Mouse (Mus musculus) stomach, embryonic 16.5 days (tissue): ENCODE data around the gene Fibin. TPM values are rescaled to one million over a fixed set of nuclear protein-coding genes. Genes with fewer than 3 reads are reported as not detected.

Experiments
- ATAC-seq: fragments of 200-750 bp; cut with Nextera tagmentation; 2 replicates; pipeline ENCODE4 v1.8.0; 2017; ENCODE audit warnings: moderate number of reproducible peaks, moderate TSS enrichment; ENCODE audit not compliant: insufficient read depth, low FRiP score
- H3K27ac ChIP-seq: fragments of 300-500 bp; sonication (generic); 2 replicates; pipeline ENCODE4 v1.5.1; 2014; ENCODE audit warnings: low read length
- H3K27me3 ChIP-seq: fragments of 300-500 bp; sonication (generic); 2 replicates; pipeline ENCODE4 v1.6.1; 2014; ENCODE audit warnings: low read length, control low read depth, mixed read lengths; ENCODE audit not compliant: control insufficient read depth, insufficient read depth
- H3K36me3 ChIP-seq: fragments of 300-500 bp; sonication (generic); 2 replicates; pipeline ENCODE4 v1.6.1; 2014; ENCODE audit warnings: low read length; ENCODE audit not compliant: control insufficient read depth, insufficient read depth
- H3K4me1 ChIP-seq: fragments of 300-500 bp; sonication (generic); 2 replicates; pipeline ENCODE4 v1.6.1; 2014; ENCODE audit warnings: low read length, control low read depth, mixed read lengths; ENCODE audit not compliant: control insufficient read depth, insufficient read depth
- H3K4me2 ChIP-seq: fragments of 300-500 bp; sonication (generic); 2 replicates; pipeline ENCODE4 v1.6.1; 2014; ENCODE audit warnings: low read depth, low read length, mixed read lengths
- H3K4me3 ChIP-seq: fragments of 300-500 bp; sonication (generic); replicated peaks from 2 replicates; pipeline ENCODE4 v1.5.1; 2014; ENCODE audit warnings: mild to moderate bottlenecking, low read length
- H3K9ac ChIP-seq: fragments of 300-500 bp; sonication (generic); 2 replicates; pipeline ENCODE4 v1.6.1; 2014; ENCODE audit warnings: low read length
- H3K9me3 ChIP-seq: fragments of 300-500 bp; sonication (generic); replicated peaks from 2 replicates; pipeline ENCODE4 v1.6.1; 2016; ENCODE audit warnings: low read length, control low read depth; ENCODE audit not compliant: control insufficient read depth
- WGBS: fragments of 180-500 bp; shearing (Covaris S2); extraction: QIAGEN DNeasy Blood & Tissue Kit; methylation state at CpG from one replicate; pipeline ENCODE4 v1.1.7; 2014; 5-methylcytosine and 5-hydroxymethylcytosine counted together
- polyA plus RNA-seq: library from polyadenylated mRNA; unstranded; fragments of >200 nt; fragmentation: Nextera tagmentation; extraction: Ambion mirVana; gene quantifications from 2 replicates; pipeline ENCODE4 v1.2.1, GENCODE M21; 2015

Gene Fibin
- polyA plus RNA-seq, 1 experiment from 2014 or later: 58.1 TPM

DNA sequence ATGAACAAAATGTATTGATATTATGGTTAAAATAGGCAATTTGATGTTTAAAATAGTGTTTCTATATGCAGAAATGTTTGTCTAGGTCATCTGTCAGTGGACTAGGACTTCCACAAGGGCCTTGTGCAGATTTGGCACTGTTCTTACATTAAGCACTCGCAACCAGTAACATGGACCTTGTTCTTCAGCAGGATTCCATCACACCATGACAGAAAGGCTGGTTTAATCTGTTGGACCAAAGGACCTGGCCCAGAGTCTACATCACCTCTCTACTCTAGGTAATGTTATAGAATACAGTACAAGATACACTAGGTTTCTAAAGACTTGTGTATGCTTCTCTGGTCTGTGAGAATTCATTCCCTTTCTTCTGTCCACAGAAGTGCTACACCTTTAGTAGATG lies 44.3 kb downstream of the Fibin start:
- Histone ChIP-seq H3K36me3 (no peaks in the 10 kb centered on the region), H3K4me2 (no peak overlapping the region), H3K4me3 (no peak overlapping the region), H3K27ac (no peak overlapping the region), H3K4me1 (no peaks in the 10 kb centered on the region), H3K9me3 (no peaks in the 10 kb centered on the region), H3K9ac (no peak overlapping the region), H3K27me3 (no peaks in the 10 kb centered on the region)
- ATAC-seq: no peak
- WGBS: 91% methylated on average over 1 of the region's 1 CpGs

DNA sequence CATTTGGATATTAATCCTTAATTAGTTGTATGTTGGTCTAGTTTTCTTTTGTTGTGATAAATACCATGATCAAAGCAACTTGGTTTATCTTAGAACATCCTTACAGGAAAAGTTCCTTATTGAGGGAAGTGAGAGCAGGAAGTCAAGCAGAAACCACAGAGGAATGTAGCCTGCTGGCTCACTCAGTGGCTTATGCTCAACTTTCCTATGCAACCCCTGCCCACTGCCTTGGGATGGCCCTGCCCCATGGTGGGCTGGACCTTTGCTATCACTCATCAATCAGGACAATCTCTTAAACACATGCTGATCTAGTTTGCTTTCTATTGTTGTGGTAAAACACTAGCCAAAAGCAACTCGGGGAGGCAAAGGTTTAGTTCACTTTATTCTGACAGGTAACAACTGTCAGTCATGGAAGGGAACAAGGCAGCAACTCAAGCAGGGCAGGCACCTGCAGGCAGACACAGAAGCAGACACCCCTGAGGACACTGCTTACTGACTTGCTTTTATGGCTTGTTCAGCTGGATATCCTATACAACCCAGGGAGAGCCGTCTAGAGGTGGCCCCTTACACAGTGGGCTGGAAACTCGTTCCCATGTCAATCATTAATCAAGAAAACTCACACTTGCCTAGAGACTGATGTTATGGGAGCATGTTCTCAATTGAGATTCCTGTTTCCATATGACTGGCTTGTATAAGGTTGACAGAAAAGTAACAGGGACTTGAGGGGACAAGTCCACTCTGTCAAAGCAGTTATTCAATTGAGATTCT lies 46.7 kb downstream of the Fibin start:
- no peaks in the 10 kb centered on the region for H3K36me3 ChIP-seq
- WGBS: 22% methylated on average over 3 of the region's 3 CpGs
- no peak overlapping the region for H3K9ac ChIP-seq
- H3K27me3 ChIP-seq: no peaks in the 10 kb centered on the region
- no peak; the same call in 1 of the 2 replicates for ATAC-seq
- no peaks in the 10 kb centered on the region for H3K4me1 ChIP-seq
- H3K9me3 ChIP-seq: no peaks in the 10 kb centered on the region
- no peak overlapping the region for H3K27ac ChIP-seq
- no peak overlapping the region for H3K4me3 ChIP-seq
- H3K4me2 ChIP-seq: no peak overlapping the region

DNA sequence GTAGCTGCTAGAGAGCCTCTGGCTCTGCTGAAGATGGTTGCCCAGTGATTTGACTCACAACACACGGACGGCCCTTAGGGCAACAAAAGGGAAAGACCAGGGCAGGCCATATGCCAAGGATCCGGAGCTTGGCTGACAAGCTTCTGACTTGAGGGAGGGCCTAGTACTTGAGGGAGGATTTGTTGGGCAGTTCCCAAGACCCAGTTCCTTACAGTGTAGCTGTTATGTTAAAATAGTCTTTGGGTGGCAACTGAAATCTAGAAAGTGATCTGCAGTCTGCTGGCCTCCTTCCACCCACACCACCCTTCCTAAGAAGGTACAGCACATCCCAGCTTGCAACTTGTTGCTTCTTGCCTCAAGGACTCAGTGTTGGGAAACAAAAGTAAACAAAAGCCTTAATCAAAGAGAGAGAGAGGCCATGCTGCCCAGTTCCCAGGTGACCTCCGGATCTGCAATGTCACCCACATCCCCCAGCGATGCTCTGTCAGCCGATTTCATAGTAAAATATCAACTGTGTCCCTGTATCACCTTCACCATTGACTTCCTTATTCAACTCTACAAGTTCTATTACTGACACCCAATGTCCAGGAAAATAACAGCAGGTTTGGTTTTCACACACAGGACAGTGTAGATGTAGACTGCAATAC lies 48.4 kb downstream of the Fibin start, which contains the start of gene Bbox1:
Gene Bbox1 (minus strand): TSS at position 52 of the 647 bp plus-strand sequence.
- H3K4me2 ChIP-seq: no peak within 1 kb of the TSS
- H3K9me3 ChIP-seq: no peaks in the 10 kb centered on the region
- no peak within 1 kb of the TSS for H3K27ac ChIP-seq
- no peak within 1 kb of the TSS for H3K9ac ChIP-seq
- no peak within 1 kb of the TSS for H3K4me3 ChIP-seq
- no peaks in the 10 kb centered on the region for H3K36me3 ChIP-seq
- no peaks in the 10 kb centered on the region for H3K4me1 ChIP-seq
- no peaks in the 10 kb centered on the region for H3K27me3 ChIP-seq
- WGBS: 68% methylated on average over 6 of the region's 6 CpGs
- ATAC-seq: no peak

DNA sequence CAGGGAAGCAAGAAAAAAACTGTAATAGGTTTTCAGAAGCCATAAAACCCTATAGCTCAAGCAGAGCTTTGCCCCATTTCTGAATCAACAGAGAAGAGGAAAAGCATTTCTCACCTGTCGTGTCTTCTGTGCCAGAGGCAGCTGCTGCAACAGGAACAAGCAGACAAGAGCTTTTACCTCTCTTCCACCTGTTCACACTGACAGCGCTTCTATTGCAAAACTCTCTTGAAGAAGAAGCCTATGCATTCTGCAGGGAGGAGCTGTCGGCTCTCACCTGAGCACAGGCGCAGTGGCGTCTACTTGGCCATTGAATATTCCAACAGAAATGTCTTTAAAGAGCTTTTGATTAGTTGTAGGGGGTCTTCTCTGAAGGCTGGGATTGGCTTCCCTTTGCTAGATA lies 48.9 kb downstream of the Fibin start:
- H3K27ac ChIP-seq: no peak overlapping the region
- WGBS: 84% methylated on average over 5 of the region's 5 CpGs
- H3K9ac ChIP-seq: no peak overlapping the region
- no peaks in the 10 kb centered on the region for H3K36me3 ChIP-seq
- no peak overlapping the region for H3K4me2 ChIP-seq
- no peaks in the 10 kb centered on the region for H3K4me1 ChIP-seq
- no peak overlapping the region for H3K4me3 ChIP-seq
- H3K9me3 ChIP-seq: no peaks in the 10 kb centered on the region
- no peaks in the 10 kb centered on the region for H3K27me3 ChIP-seq
- ATAC-seq: no peak

DNA sequence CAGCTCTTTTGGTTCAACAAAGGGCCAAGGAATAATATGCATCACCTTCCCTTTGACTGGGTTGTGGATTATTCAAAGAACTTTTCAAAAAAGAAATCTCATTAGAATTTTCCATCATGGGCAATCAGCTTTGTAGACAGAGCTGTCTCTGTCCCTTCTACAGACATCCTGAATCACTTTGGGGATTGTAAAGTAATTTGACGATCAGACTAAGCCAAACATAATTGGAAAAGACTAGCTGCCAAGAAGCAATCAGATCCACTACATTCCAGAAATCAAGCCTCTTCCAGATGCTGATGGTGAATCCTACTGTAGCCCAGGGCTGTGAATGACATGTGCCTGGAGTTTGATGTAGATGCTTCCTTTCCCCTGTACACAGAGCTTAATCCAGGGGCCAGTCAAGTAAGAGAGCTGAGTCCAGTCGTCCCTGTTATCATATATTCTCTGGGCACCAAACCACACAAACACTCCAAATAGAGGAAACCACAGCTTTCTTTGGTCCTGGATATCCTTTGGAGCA lies 49.6 kb downstream of the Fibin start:
- H3K4me2 ChIP-seq: no peak overlapping the region
- no peaks in the 10 kb centered on the region for H3K27me3 ChIP-seq
- no peaks in the 10 kb centered on the region for H3K36me3 ChIP-seq
- no peaks in the 10 kb centered on the region for H3K9me3 ChIP-seq
- no peaks in the 10 kb centered on the region for H3K4me1 ChIP-seq
- H3K27ac ChIP-seq: no peak overlapping the region
- no peak for ATAC-seq
- H3K9ac ChIP-seq: no peak overlapping the region
- WGBS: 55% methylated on average over 2 of the region's 2 CpGs
- H3K4me3 ChIP-seq: no peak overlapping the region

Other genes with a start within 250 kb of the Fibin start
- 0.39 and 0.46 TPM in 2 replicates for gene Bbox1, start 48.6 kb downstream of the Fibin start, polyA plus RNA-seq
- not detected in 2 replicates for gene Slc5a12, start 234.1 kb upstream of the Fibin start, polyA plus RNA-seq